Mouse (Mus musculus) right cerebral cortex, postnatal 25 days (tissue): ENCODE measurements around the gene Ikzf3.
A peak's percentile ranks its signal among the peaks of the same experiment; 100 is the strongest.

Experiments
- DNase-seq: peaks from one replicate; pipeline ENCODE4 v3.0.0; 2022

Ikzf3 gene

GRCm38 (mm10) chr11:98563921-98564414, 18.1 kb upstream of the Ikzf3 start:
- no peak for DNase-seq

DNA sequence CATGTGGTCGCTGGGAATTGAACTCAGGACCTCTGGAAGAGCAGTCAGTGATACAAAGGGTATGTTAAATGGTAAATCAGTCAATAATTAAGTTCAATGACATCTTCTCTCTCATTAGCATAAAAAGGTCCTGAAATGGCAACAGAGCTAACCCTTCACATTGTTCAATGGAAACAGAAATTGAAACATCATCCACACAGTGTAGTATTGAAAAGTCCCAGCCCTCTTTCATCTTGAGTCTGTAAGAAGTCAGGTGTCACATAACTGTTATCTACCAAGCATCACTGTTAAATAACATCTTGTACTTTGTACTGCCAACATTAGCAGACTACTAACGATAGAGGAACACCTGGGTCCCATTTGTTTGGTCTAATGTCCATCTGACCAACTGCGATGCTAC, 17.2 kb upstream of the Ikzf3 start:
- DNase-seq = no peak

DNA sequence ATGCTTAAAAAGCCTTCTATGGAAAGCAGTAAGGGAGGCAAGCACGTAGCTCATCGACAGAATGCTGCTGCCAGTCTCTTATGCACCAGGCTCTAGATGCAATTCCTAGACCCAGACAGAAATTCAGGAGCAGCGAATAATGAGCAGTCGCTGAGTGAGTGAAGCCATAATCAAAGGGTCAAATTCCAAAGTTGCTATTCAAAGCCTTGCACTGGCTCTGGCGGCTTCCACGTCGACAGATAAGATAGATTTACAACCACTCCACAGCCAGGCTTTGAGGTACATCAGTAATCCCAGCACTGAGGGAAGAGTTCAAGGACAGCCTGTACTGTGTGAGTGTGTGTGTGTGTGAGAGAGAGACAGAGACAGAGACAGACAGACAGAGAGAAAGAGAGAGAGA, 15.1 kb upstream of the Ikzf3 start:
- DNase-seq = no peak

GRCm38 (mm10) chr11:98555124-98555700, 9.4 kb upstream of the Ikzf3 start:
- no peak for DNase-seq

DNA sequence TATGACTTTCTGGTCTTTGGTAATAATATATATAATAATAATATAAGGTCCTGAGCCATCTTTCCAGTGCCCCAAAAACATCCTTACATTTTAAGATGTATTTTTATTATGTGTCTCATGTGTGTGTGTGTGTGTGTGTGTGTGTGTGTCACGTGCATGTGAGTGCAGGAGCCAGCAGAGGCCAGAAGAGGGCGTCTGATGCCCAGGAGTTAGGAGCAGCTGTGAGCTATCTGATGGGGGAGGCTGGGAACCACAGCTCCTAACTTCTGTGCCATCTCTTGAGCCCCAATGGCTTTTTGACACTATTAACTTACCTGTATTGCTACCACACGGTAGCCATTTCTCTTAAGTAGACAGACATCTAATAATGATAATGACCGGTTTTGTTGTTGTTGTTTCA, 8.1 kb upstream of the Ikzf3 start:
- DNase-seq = no peak

- DNase-seq = peak; percentile 94
These were observed 5.4 kb upstream of the Ikzf3 start, which contains the start of gene Zpbp2 for GRCm38 (mm10) chr11:98550975-98551828. Gene Zpbp2 (plus strand): TSS chr11:98551097.

DNA sequence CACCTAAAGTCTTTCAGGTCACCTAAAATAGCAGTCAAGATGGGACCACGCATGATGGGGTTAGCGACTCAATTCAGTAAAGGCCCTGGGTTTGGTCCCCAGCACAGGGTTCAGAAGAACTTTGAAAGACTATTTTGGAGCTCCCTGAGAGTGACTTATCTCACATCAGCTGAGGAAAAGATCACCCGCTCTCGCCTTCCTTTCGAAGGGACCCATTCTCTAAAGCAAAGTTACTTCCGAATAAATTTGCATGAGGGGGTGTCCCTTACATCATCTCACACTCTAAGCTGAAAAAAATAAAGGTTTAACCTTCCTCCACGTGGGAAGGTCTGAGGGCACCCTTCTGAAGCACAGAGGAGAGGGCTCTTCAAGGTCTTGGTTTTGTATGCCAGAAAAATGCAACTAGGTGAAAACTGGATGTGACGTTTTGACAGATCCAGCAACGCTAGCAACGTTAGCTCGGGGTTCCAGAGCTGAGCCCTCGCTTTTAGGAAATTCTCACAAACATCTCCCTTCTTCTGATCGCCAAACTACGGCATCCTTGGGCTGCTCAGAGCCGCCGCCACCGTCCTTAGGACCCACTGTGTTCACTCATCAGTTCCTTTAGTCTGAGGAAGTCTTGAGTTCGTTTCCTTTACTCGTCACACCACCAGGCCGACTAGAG, 4.6 kb upstream of the Ikzf3 start:
- no peak for DNase-seq

GRCm38 (mm10) chr11:98549363-98549762, 3.5 kb upstream of the Ikzf3 start:
- DNase-seq = no peak

- no peak for DNase-seq
These were observed 1.5 kb upstream of the Ikzf3 start for GRCm38 (mm10) chr11:98547308-98547693.

GRCm38 (mm10) chr11:98546529-98547307, 887 bp upstream of the Ikzf3 start:
- no peak for DNase-seq

DNA sequence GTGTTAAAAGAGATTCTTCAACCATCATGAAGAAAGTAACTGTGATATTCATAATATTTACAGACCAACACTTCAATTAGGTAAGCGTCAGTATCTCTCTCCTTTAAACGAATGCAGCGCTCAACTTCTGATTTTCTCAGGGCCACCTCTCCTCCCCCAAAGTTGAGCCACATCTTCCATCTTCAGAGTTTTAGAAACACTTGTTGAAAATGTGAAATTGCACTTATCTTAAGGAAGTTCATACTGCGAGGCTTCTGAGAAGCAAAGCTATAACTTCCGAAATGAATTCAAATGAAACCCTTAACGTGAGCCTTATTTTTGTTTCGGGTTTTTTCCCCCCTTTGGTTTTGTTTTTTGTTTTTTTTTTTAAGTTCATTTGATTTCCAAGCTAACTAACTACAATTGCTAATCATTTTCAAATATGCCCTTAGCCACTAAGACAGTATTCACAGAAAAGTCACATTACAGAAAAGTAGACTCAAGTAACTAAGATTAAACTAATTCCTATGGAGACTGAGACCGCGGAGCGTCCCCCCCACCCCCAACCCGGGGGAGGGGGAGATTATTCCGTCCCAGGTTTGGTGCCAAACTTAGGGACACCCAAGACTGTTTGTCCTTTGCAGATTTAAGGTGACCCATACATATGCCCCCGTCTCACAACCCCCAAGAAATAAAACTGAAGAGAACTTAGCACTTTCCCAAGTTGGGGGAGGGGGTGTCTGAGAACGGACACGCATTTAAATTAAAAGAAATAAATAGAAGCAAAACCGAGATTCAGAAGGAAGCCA, 747 bp downstream of the Ikzf3 start:
- no peak for DNase-seq

GRCm38 (mm10) chr11:98543414-98543813, 2.4 kb downstream of the Ikzf3 start:
- DNase-seq = no peak

DNA sequence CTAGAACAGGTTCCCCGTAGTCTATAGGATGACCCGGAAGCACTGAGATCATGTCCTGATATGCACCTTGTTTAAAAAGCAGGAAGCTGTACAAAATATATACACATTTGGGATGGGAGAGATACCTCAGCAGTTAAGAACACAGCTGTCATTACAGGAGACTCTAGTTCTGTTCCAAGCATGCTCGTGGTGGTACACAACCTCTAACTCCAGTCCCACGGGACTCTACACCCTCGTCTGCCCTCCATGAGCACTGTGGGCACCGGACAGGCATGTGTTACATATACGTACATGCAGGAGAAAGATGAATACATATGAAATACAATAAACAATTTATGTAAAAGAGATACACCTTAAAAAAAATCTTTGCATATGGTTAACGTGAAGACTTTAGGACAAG, 3.3 kb downstream of the Ikzf3 start:
- no peak for DNase-seq

DNA sequence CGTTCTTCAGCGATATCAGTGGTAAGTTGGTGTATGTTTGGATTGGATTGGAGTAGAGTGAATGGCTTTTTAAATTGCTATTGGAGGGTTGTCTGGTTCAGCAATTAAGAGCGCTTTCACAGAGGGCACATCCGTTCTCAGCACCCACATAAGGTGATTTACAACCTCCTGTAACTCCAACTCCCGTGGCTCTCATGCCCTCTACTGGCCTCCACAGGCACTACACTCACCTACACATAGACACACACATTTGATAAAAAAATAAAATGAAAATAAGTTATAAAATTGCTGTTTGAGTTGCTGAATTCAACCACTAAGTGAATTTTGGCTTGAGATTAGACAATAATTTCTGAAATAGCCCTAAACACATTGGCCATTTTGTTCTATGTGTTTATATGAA, 5.5 kb downstream of the Ikzf3 start:
- no peak for DNase-seq

- no peak for DNase-seq
These were observed 8.3 kb downstream of the Ikzf3 start for GRCm38 (mm10) chr11:98537480-98538034.

DNA sequence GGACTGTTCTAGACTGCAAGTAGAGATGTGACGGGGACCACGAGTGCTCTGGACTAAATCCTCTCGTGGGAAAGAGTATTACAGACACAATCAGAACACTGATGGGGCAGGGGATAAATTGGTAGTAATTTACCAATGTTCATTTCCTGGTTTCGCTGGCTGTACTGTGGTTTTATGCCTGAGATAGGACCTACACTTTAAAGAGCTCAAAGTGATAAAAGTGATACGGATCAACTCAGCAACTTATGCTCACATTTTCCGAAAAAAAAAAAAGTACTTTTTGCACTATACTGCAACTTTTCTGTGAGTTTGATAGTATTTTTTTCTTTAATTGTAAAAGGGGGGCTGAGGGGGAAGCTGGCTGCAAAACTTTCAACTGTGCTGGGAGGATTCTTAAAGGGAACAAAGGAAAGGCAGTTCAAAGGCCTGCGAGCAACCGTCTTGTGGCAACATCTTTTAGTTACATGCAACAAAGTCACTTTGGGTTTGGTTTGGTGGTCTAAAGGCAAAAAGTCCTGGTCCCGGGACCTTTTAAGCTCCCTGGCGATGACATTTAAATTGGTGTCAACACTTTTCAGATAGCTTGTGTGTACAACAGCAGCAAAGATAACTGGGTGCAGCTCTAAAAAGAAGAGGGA, 18.9 kb downstream of the Ikzf3 start:
- no peak for DNase-seq

DNA sequence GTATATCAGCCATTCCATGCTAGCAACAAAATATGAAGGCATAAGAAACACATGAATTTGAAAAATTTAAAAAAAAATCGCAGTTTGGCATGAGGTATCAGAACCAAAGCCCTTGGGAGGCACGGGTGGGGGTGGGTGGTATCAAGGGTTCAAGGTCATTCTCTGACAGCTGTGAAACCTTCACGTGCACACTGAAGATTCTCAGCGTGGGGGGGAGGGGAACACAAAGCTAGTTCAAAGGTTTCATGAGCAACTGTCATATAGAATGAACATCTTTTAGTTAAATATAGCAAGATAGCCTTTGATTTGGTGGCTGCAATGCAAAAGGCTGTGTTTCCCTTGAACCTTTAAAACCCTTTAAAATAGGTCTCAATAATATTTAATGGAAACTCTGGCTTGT, 20.7 kb downstream of the Ikzf3 start:
- DNase-seq = no peak

DNA sequence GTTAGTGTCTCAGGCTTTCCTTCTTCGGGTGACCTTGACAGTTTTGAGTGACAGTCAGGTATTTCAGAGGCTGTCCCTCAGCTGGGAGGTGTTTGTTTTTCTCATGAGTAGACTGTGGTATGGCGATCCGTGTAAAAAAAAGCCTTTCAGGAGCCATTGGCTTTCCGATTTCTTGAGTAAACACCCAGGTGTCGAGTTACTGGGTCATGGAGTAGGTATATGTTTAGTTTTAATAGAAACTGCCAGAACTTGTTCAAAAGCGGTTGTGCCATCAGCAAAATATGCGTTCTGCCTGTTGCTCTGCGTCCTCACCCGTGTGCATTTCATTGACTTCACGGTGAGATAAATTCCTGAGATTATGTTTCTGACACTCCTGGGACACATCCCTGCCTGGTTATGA, 25.4 kb downstream of the Ikzf3 start:
- DNase-seq = no peak

DNA sequence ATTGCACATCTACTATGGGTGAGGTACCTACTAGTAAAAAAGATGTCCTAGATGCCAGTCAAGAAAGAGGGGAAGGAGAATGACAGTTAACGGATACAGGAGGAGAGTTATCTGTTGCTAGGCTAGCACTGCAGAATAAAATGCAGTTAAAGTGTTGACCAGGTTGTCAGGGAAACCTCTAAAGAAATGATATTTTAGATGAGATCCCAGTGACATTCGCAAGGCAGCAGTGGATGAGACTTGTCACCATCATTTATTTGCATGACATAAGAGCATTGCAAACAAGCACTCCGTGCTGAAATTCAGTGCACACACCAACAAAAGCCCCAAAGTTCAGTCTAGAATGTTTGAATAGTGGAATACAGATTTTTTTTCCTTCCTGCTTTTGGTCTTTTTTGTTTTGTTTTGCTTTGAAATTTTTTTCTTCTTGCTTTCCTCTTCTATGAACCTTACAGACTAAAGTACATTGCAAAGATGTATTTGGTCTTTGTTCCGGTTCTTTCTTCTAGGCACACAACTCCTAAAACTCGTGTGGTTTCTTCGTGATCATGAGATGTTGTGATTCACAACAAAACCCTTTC, 32.4 kb downstream of the Ikzf3 start:
- no peak for DNase-seq

- no peak for DNase-seq
These were observed 33.0 kb downstream of the Ikzf3 start for GRCm38 (mm10) chr11:98512881-98513280.

- DNase-seq = no peak
These were observed 35.7 kb downstream of the Ikzf3 start for GRCm38 (mm10) chr11:98510125-98510524.
